Mouse (Mus musculus): ENCODE data around the gene 5830411N06Rik. TPM values are rescaled to one million over a fixed set of nuclear protein-coding genes. Genes with fewer than 3 reads are reported as not detected.

Gene 5830411N06Rik
- total RNA-seq, 2 experiments from 2014 or later, result not detected

DNA sequence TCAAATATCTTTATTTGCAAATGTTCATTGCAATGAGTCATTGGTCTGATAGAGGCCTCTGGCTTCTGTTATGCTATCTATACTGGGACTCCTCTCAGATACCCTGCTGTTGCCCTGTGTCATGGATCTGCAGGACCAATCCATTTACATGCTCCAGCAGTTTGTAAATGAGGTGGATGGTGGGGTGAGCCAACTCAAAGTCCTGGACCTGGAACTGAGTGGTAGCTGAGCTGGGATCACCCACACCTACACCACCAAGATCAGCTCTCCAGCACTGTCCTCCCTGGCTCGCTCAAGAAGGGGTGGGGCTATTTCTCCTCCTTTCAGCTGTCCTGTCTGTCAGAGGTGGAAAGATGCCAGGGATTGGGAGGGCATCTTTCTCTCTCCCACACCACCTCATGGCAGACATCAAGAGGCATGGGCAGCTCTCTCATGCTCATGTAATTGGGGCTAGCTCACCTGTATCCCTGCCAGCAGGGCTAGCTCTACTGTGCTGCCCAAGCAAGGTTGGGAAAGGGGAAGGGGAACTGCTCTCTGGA lies 82.8 kb downstream of the 5830411N06Rik start:
- no peak for DNase-seq (ENCODE audit: low spot score in 2 of 2)
- intact Hi-C loops (cut with DNase I), result no loop called here

DNA sequence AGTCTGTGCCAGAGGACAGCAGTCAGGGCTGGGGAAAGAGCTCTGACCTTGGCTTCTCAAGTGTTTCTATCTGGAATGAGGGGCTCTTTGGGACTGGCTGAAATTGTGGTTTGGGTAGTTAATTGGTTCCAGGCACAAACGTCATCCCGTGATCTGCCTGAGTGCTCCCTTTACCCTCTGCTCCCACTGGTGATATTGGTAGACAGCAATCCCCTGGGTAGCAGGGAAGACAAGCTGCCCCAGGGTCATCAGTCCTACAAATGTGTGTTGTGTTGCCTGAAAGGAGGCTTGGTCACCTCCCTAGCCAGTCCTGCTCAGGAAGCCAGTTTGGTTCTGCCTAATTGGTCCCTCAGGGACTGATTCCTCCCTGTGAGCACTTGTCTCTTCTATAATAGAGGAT lies 86.6 kb downstream of the 5830411N06Rik start, which contains the start of gene Olfr527:
Olfr527 (plus strand) TSS at position 301 of the 400 bp plus-strand sequence.
- intact Hi-C loops (cut with DNase I), result no loop called here
- no peak for DNase-seq (ENCODE audit: low spot score in 2 of 2)

Other genes starting within 250 kb of the 5830411N06Rik start
- 10 to 100 TPM; 18.8 to 25.9 TPM for gene Zfp511, start 210.9 kb upstream of the 5830411N06Rik start, total RNA-seq (2021)
- 10 to 100 TPM; 38.2 to 38.4 TPM for gene Tubgcp2, start 210.6 kb upstream of the 5830411N06Rik start, total RNA-seq (2021)
- gene Msx3, start 198.2 kb upstream of the 5830411N06Rik start, total RNA-seq (2021), result under 1 TPM; 0.29 to 0.30 TPM
- 100 to 1,000 TPM; 181 to 224 TPM for gene Caly, start 164.7 kb upstream of the 5830411N06Rik start, total RNA-seq (2021)
- gene Prap1, start 153.9 kb upstream of the 5830411N06Rik start, total RNA-seq (2021), result not detected
- 10 to 100 TPM; 36.4 to 40.8 TPM for gene Fuom, start 144.8 kb upstream of the 5830411N06Rik start, total RNA-seq (2021)
- 1 to 10 TPM; 5.3 to 5.6 TPM for gene Paox, start 131.5 kb upstream of the 5830411N06Rik start, total RNA-seq (2021)
- 10 to 100 TPM; 49.1 to 55.7 TPM for gene Echs1, start 130.8 kb upstream of the 5830411N06Rik start, total RNA-seq (2021)
- gene Mtg1, start 109.7 kb upstream of the 5830411N06Rik start, total RNA-seq (2021), result 10 to 100 TPM; 19.5 to 21.8 TPM
- gene Sprn, start 92.4 kb upstream of the 5830411N06Rik start, total RNA-seq (2021), result 100 to 1,000 TPM; 213 to 214 TPM
- gene Olfr522, start 82.5 kb upstream of the 5830411N06Rik start, total RNA-seq (2021), result not detected
- under 1 TPM in 1 of 2 experiments, not detected in 1; 0.11 TPM for gene Olfr523, start 74.1 kb upstream of the 5830411N06Rik start, total RNA-seq (2021)
- gene Olfr524, start 41.3 kb upstream of the 5830411N06Rik start, total RNA-seq (2021), result not detected
- gene Cd163l1, start 29.0 kb upstream of the 5830411N06Rik start, total RNA-seq (2021), result under 1 TPM in 1 of 2 experiments, not detected in 1; 0.18 TPM
- gene Olfr525, start 73.6 kb downstream of the 5830411N06Rik start, total RNA-seq (2021), result not detected
- gene Olfr527, start 86.7 kb downstream of the 5830411N06Rik start, total RNA-seq (2021), result not detected
- not detected for gene Olfr60, start 114.4 kb downstream of the 5830411N06Rik start, total RNA-seq (2021)
- not detected for gene Olfr530, start 129.0 kb downstream of the 5830411N06Rik start, total RNA-seq (2021)
- not detected for gene Olfr531, start 155.6 kb downstream of the 5830411N06Rik start, total RNA-seq (2021)
- gene Olfr532, start 174.4 kb downstream of the 5830411N06Rik start, total RNA-seq (2021), result not detected
- not detected for gene Olfr533, start 216.1 kb downstream of the 5830411N06Rik start, total RNA-seq (2021)
- not detected for gene Olfr535, start 236.9 kb downstream of the 5830411N06Rik start, total RNA-seq (2021)

Measured in left cerebral cortex, postnatal 14 days (tissue).